Mouse (Mus musculus): ENCODE results near the gene Rad9a.
A peak's percentile ranks its signal among the peaks of the same experiment; 100 is the strongest.

- TF ChIP-seq CTCF (IDR thresholded peaks at IDR 0.05; ENCODE audit: low read depth) (peak; percentile 98), EP300 (IDR thresholded peaks at IDR 0.05; ENCODE audit: low read depth) (no peak)
These were observed 5.5 kb upstream of the Rad9a start for GRCm38 (mm10) chr19:4206971-4207370.
